Mouse (Mus musculus): ENCODE measurements around the gene Fmo2.

Fmo2 gene

GRCm38 (mm10) chr1:162897838-162898811 is at the start of gene Fmo2:
Gene Fmo2 (minus strand): TSS chr1:162898726.
- DNase-seq (ENCODE audit: low spot score): peak; percentile 17

GRCm38 (mm10) chr1:162947934-162948333 is 49.4 kb upstream of the Fmo2 start:
- DNase-seq (ENCODE audit: low spot score): no peak

- DNase-seq (ENCODE audit: low spot score): no peak
Observed at GRCm38 (mm10) chr1:162946837-162947558, 48.5 kb upstream of the Fmo2 start.

- DNase-seq (ENCODE audit: low spot score): no peak
Observed at GRCm38 (mm10) chr1:162943700-162944099, 45.2 kb upstream of the Fmo2 start.

- no peak for DNase-seq (ENCODE audit: low spot score)
Observed at GRCm38 (mm10) chr1:162938696-162939351, 40.3 kb upstream of the Fmo2 start.

GRCm38 (mm10) chr1:162937970-162938695 is 39.6 kb upstream of the Fmo2 start:
- DNase-seq (ENCODE audit: low spot score): no peak

GRCm38 (mm10) chr1:162937415-162937814 is 38.9 kb upstream of the Fmo2 start, which contains the start of gene Fmo6:
Gene Fmo6 (minus strand): TSS chr1:162937515.
- no peak for DNase-seq (ENCODE audit: low spot score)

GRCm38 (mm10) chr1:162934374-162935012 is 36.0 kb upstream of the Fmo2 start:
- DNase-seq (ENCODE audit: low spot score): no peak

GRCm38 (mm10) chr1:162932386-162932785 is 33.9 kb upstream of the Fmo2 start:
- no peak for DNase-seq (ENCODE audit: low spot score)

- DNase-seq (ENCODE audit: low spot score): no peak
Observed at GRCm38 (mm10) chr1:162931880-162932279, 33.4 kb upstream of the Fmo2 start.

GRCm38 (mm10) chr1:162931310-162931875 is 32.9 kb upstream of the Fmo2 start:
- DNase-seq (ENCODE audit: low spot score): no peak

GRCm38 (mm10) chr1:162930631-162931030 is 32.1 kb upstream of the Fmo2 start:
- no peak for DNase-seq (ENCODE audit: low spot score)

- no peak for DNase-seq (ENCODE audit: low spot score)
Observed at GRCm38 (mm10) chr1:162929146-162929545, 30.6 kb upstream of the Fmo2 start.

GRCm38 (mm10) chr1:162925121-162925520 is 26.6 kb upstream of the Fmo2 start:
- no peak for DNase-seq (ENCODE audit: low spot score)

- DNase-seq (ENCODE audit: low spot score): no peak
Observed at GRCm38 (mm10) chr1:162916661-162917060, 18.1 kb upstream of the Fmo2 start.

GRCm38 (mm10) chr1:162914932-162915556 is 16.5 kb upstream of the Fmo2 start:
- DNase-seq (ENCODE audit: low spot score): no peak

- DNase-seq (ENCODE audit: low spot score): no peak
Observed at GRCm38 (mm10) chr1:162912085-162912484, 13.6 kb upstream of the Fmo2 start.

GRCm38 (mm10) chr1:162901879-162902278 is 3.4 kb upstream of the Fmo2 start:
- DNase-seq (ENCODE audit: low spot score): no peak

GRCm38 (mm10) chr1:162895900-162896299 is 2.6 kb downstream of the Fmo2 start:
- peak; percentile 74 for DNase-seq (ENCODE audit: low spot score)

GRCm38 (mm10) chr1:162893014-162893413 is 5.5 kb downstream of the Fmo2 start:
- no peak for DNase-seq (ENCODE audit: low spot score)

Data from ovary, postnatal 14 days (tissue).